In genomic region chr5:76139808-76140729, GRCm38 (mm10) we compare ENCODE assay signal across 8 mouse cellular contexts. TPM values are rescaled to one million over a fixed set of nuclear protein-coding genes. Genes with fewer than 3 reads are reported as not detected.
A peak's percentile ranks its signal among the peaks of the same experiment; 100 is the strongest.
DNase-seq lines count a peak whose midpoint lies in the region; ATAC-seq lines count a peak whose summit lies in the region.

TSS of gene Srd5a3 (plus strand) at chr5:76140271.

- DNase-seq in ZHBTc4 (ENCODE audit: low read depth, low spot score) = peak; percentile 97
- peak; percentile 92 to 93 for DNase-seq in gastrocnemius, adult 8-10 months (ENCODE audit: low spot score in 2 of 2)
- peak; percentile 57 for DNase-seq in hindlimb bud, embryonic 11.5 days (ENCODE audit: extremely low spot score, low read depth, low spot score)
- DNase-seq in left cerebral cortex, adult 8-10 months (ENCODE audit: low spot score in 2 of 2) = peak; percentile 89 to 91
- peak; percentile 96 for DNase-seq in right cerebral cortex, postnatal 10 days (ENCODE audit: low spot score in 2 of 2)
- DNase-seq in urinary bladder, postnatal 25 days (ENCODE audit: low spot score) = peak; percentile 91

- peaks cover 72% of the 10 kb centered on the region for H3K4me1 ChIP-seq in megakaryocyte, embryonic 14.5 days

- peaks cover 12% of the 10 kb centered on the region for H3K9me3 ChIP-seq in megakaryocyte, embryonic 14.5 days

- H3K4me3 ChIP-seq in megakaryocyte, embryonic 14.5 days (replicated peaks) = peak within 1 kb of the TSS; percentile 95

- H3K36me3 ChIP-seq in megakaryocyte, embryonic 14.5 days (replicated peaks; ENCODE audit: low read length) = peaks cover 18% of the 10 kb centered on the region

- ATAC-seq in common myeloid progenitor, adult 5-6 weeks (replicated peaks; ENCODE audit: low read depth, poor library complexity, severe bottlenecking) = peak; percentile 88

- no peaks in the 10 kb centered on the region for H3K27me3 ChIP-seq in megakaryocyte, embryonic 14.5 days (replicated peaks)

RNA-seq across cellular contexts. Expression of gene Srd5a3, which starts in this region (rescaled TPM):
- 12.3 and 12.7 TPM in 2 replicates for total RNA-seq in common myeloid progenitor, adult 5-6 weeks (2017)
- 1 to 10 TPM; 1.1 to 2.6 (median 2.0) TPM for total RNA-seq in gastrocnemius, adult 8-10 months (2022)
- total RNA-seq in left cerebral cortex, adult 8-10 months (2022) = 10 to 100 TPM; 20.0 to 24.5 (median 20.5) TPM
- polyA plus RNA-seq in megakaryocyte, embryonic 14.5 days (2012; ENCODE audit: insufficient read depth, low replicate concordance) = 53.2 and 96.0 TPM in 2 replicates

Comparison
In these comparisons a context has a peak if more than half of its experiments do, and no peak if none do; other contexts are left out.
1. Peak in every context shown above with its lines: DNase-seq, ATAC-seq and H3K4me3 ChIP-seq.